Mouse (Mus musculus): ENCODE results near the gene Atg16l1. TPM values are rescaled to one million over a fixed set of nuclear protein-coding genes. Genes with fewer than 3 reads are reported as not detected.

Atg16l1 gene
- polyA plus RNA-seq, 1 experiment from 2014 or later, result 12.8 TPM

GRCm38 (mm10) chr1:87786251-87786650 is 30.6 kb downstream of the Atg16l1 start:
- WGBS, result 58% methylated on average over 7 of the region's 7 CpGs
- Histone ChIP-seq H3K4me1 (replicated peaks; ENCODE audit: control insufficient read depth, insufficient read depth, low read length) (no peaks in the 10 kb centered on the region), H3K4me3 (ENCODE audit: low read depth, low read length) (no peak overlapping the region), H3K36me3 (ENCODE audit: control insufficient read depth, insufficient read depth) (peaks cover 71% of the 10 kb centered on the region), H3K9ac (ENCODE audit: low read depth, low read length) (no peak overlapping the region), H3K27ac (ENCODE audit: low read depth, low read length) (peak overlapping the region; percentile 50), H3K4me2 (replicated peaks; ENCODE audit: low read depth) (no peak overlapping the region), H3K9me3 (ENCODE audit: control insufficient read depth) (no peaks in the 10 kb centered on the region), H3K27me3 (replicated peaks; ENCODE audit: control insufficient read depth, insufficient read depth, low read length) (no peaks in the 10 kb centered on the region)
- no peak for TF ChIP-seq CTCF (IDR thresholded peaks at IDR 0.05; ENCODE audit: low read depth)
- ATAC-seq, result no peak

- no peak for ATAC-seq
- H3K36me3 ChIP-seq (ENCODE audit: control insufficient read depth, insufficient read depth), result peaks cover 80% of the 10 kb centered on the region
- H3K27me3 ChIP-seq (replicated peaks; ENCODE audit: control insufficient read depth, insufficient read depth, low read length), result no peaks in the 10 kb centered on the region
Observed at GRCm38 (mm10) chr1:87789665-87790064, 34.0 kb downstream of the Atg16l1 start.

GRCm38 (mm10) chr1:87792438-87793137 is 36.9 kb downstream of the Atg16l1 start:
- no peaks in the 10 kb centered on the region for H3K27me3 ChIP-seq (replicated peaks; ENCODE audit: control insufficient read depth, insufficient read depth, low read length)
- peaks cover 56% of the 10 kb centered on the region for H3K36me3 ChIP-seq (ENCODE audit: control insufficient read depth, insufficient read depth)
- TF ChIP-seq CTCF (IDR thresholded peaks at IDR 0.05; ENCODE audit: low read depth), result no peak
- no peak overlapping the region for H3K27ac ChIP-seq (ENCODE audit: low read depth, low read length)
- H3K4me2 ChIP-seq (replicated peaks; ENCODE audit: low read depth), result no peak overlapping the region
- no peaks in the 10 kb centered on the region for H3K9me3 ChIP-seq (ENCODE audit: control insufficient read depth)
- no peak overlapping the region for H3K9ac ChIP-seq (ENCODE audit: low read depth, low read length)
- no peak for ATAC-seq
- H3K4me3 ChIP-seq (ENCODE audit: low read depth, low read length), result no peak overlapping the region
- no peaks in the 10 kb centered on the region for H3K4me1 ChIP-seq (replicated peaks; ENCODE audit: control insufficient read depth, insufficient read depth, low read length)
- WGBS, result 83% methylated on average over 4 of the region's 4 CpGs

More at GRCm38 (mm10) chr1:87789665-87790064, 34.0 kb downstream of the Atg16l1 start:
- Histone ChIP-seq H3K4me1 (replicated peaks; ENCODE audit: control insufficient read depth, insufficient read depth, low read length) (no peaks in the 10 kb centered on the region), H3K9ac (ENCODE audit: low read depth, low read length) (no peak overlapping the region), H3K4me3 (ENCODE audit: low read depth, low read length) (no peak overlapping the region), H3K27ac (ENCODE audit: low read depth, low read length) (no peak overlapping the region), H3K9me3 (ENCODE audit: control insufficient read depth) (no peaks in the 10 kb centered on the region), H3K4me2 (replicated peaks; ENCODE audit: low read depth) (no peak overlapping the region)
- no peak for TF ChIP-seq CTCF (IDR thresholded peaks at IDR 0.05; ENCODE audit: low read depth)
- 93% methylated on average over 8 of the region's 8 CpGs for WGBS

GRCm38 (mm10) chr1:87793138-87793449 is 37.4 kb downstream of the Atg16l1 start:
- H3K36me3 ChIP-seq (ENCODE audit: control insufficient read depth, insufficient read depth), result peaks cover 51% of the 10 kb centered on the region
- H3K9ac ChIP-seq (ENCODE audit: low read depth, low read length), result no peak overlapping the region
- TF ChIP-seq CTCF (IDR thresholded peaks at IDR 0.05; ENCODE audit: low read depth), result no peak
- no peak for ATAC-seq
- no peak overlapping the region for H3K27ac ChIP-seq (ENCODE audit: low read depth, low read length)
- H3K4me1 ChIP-seq (replicated peaks; ENCODE audit: control insufficient read depth, insufficient read depth, low read length), result no peaks in the 10 kb centered on the region
- no peaks in the 10 kb centered on the region for H3K27me3 ChIP-seq (replicated peaks; ENCODE audit: control insufficient read depth, insufficient read depth, low read length)
- WGBS, result 88% methylated on average over 6 of the region's 6 CpGs
- no peaks in the 10 kb centered on the region for H3K9me3 ChIP-seq (ENCODE audit: control insufficient read depth)
- no peak overlapping the region for H3K4me3 ChIP-seq (ENCODE audit: low read depth, low read length)
- H3K4me2 ChIP-seq (replicated peaks; ENCODE audit: low read depth), result no peak overlapping the region

GRCm38 (mm10) chr1:87797702-87798101 is 42.0 kb downstream of the Atg16l1 start:
- H3K4me2 ChIP-seq (replicated peaks; ENCODE audit: low read depth), result no peak overlapping the region
- H3K27ac ChIP-seq (ENCODE audit: low read depth, low read length), result no peak overlapping the region
- H3K4me1 ChIP-seq (replicated peaks; ENCODE audit: control insufficient read depth, insufficient read depth, low read length), result no peaks in the 10 kb centered on the region
- no peaks in the 10 kb centered on the region for H3K9me3 ChIP-seq (ENCODE audit: control insufficient read depth)
- H3K9ac ChIP-seq (ENCODE audit: low read depth, low read length), result no peak overlapping the region
- 77% methylated on average over 1 of the region's 1 CpGs for WGBS
- H3K36me3 ChIP-seq (ENCODE audit: control insufficient read depth, insufficient read depth), result peaks cover 12% of the 10 kb centered on the region
- ATAC-seq, result no peak
- H3K27me3 ChIP-seq (replicated peaks; ENCODE audit: control insufficient read depth, insufficient read depth, low read length), result no peaks in the 10 kb centered on the region
- 0 out of 2 replicates have a peak, but pooled peaks have one; percentile 2 for TF ChIP-seq CTCF (IDR thresholded peaks at IDR 0.05; ENCODE audit: low read depth)
- H3K4me3 ChIP-seq (ENCODE audit: low read depth, low read length), result no peak overlapping the region

GRCm38 (mm10) chr1:87798306-87798705 is 42.6 kb downstream of the Atg16l1 start:
- 93% methylated on average over 2 of the region's 2 CpGs for WGBS
- Histone ChIP-seq H3K4me2 (replicated peaks; ENCODE audit: low read depth) (no peak overlapping the region), H3K4me1 (replicated peaks; ENCODE audit: control insufficient read depth, insufficient read depth, low read length) (no peaks in the 10 kb centered on the region), H3K4me3 (ENCODE audit: low read depth, low read length) (no peak overlapping the region), H3K36me3 (ENCODE audit: control insufficient read depth, insufficient read depth) (peaks cover 6% of the 10 kb centered on the region), H3K27ac (ENCODE audit: low read depth, low read length) (no peak overlapping the region), H3K9ac (ENCODE audit: low read depth, low read length) (no peak overlapping the region), H3K27me3 (replicated peaks; ENCODE audit: control insufficient read depth, insufficient read depth, low read length) (no peaks in the 10 kb centered on the region), H3K9me3 (ENCODE audit: control insufficient read depth) (no peaks in the 10 kb centered on the region)
- ATAC-seq, result no peak
- TF ChIP-seq CTCF (IDR thresholded peaks at IDR 0.05; ENCODE audit: low read depth), result no peak

All from intestine, postnatal 0 days (tissue).